Mouse (Mus musculus) hematopoietic stem cell, adult 5-6 weeks (primary cell): Measurements from ENCODE around the gene Hist2h3b. TPM values are rescaled to one million over a fixed set of nuclear protein-coding genes. Genes with fewer than 3 reads are reported as not detected.
A peak's percentile ranks its signal among the peaks of the same experiment; 100 is the strongest.

ENCODE experiments used
- ATAC-seq, 2 experiments: fragments of 125-278 bp in 1 of 2; replicated peaks in 1 of 2; 2 replicates each; pipeline ENCODE4 v1.8.0; 2016 to 2017; ENCODE audit warnings: inconsistent platforms in 2 of 2, mild to moderate bottlenecking in 2 of 2, moderate number of reproducible peaks in 2 of 2, low read depth in 1 of 2, moderate TSS enrichment in 1 of 2; ENCODE audit not compliant: low FRiP score in 2 of 2, poor library complexity in 2 of 2, severe bottlenecking in 2 of 2, insufficient read depth in 1 of 2, low TSS enrichment in 1 of 2
- total RNA-seq: library from RNA; stranded (forward); fragments of 172-1452, 232-1000 nt; gene quantifications from 2 replicates; pipeline ENCODE4 v1.2.3, GENCODE M21; 2017

The Hist2h3b gene
- total RNA-seq, 1 experiment from 2014 or later: 285 TPM

- no peak for ATAC-seq
Measured at GRCm38 (mm10) chr3:96236834-96237334, 31.6 kb upstream of the Hist2h3b start.

- no peak for ATAC-seq
Measured at GRCm38 (mm10) chr3:96237335-96237903, 31.0 kb upstream of the Hist2h3b start.

DNA sequence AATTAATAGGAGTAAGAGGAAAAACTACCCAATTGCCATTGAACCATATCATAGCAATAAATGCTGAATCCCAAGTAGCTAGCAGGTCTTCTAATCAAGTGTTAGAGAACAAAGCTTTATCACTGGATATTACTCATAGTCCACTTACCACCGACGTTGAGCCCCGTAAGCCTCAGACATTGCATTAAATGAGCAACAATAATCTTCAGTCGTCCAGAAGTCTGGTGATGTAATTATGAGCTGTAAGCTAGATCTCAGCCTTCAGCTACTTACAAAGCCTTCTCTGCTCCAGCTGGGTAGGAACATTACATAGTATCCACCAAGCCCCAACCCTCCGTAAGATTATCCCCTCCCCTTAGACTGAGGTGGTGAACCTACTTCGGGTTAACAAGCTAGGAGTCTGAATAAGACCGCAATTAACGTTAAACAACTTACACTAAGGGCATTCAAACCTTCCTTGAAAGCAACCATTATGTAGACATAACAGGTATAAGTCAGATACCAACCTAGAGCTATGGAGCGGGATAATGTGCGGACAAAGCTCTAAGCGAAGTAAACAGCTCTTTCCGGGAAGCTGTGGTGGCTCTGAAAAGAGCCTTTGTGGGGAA lies 30.4 kb upstream of the Hist2h3b start:
- ATAC-seq: no peak

GRCm38 (mm10) chr3:96238954-96239793 lies 29.3 kb upstream of the Hist2h3b start, which contains the start of gene Hist2h3c2:
Gene Hist2h3c2, minus strand, starts transcription at chr3:96239127.
- peak; percentile 74 to 80 for ATAC-seq

- ATAC-seq: peak; percentile 80 to 81
Measured at GRCm38 (mm10) chr3:96239949-96240798, 28.3 kb upstream of the Hist2h3b start, which contains the start of gene Hist2h2aa2. Gene Hist2h2aa2, minus strand, starts transcription at chr3:96240276.

DNA sequence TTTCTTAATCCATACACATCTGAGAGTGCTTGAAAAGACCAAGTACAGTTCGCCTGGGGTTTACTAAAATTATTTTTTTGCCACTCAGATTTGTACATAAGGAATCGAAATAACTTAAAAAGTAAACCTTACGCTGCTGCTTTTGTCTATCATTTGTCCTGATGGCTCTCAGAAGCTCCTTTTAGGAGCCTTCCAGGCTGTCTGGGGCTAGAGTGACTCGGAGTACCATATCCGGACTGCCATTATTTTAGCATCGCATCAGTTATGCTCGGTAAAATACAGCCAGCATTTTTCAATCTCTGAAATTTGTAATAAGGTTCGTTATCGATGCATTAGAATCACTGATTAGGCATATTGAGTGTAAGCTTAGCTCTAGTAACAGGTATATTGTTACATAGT lies 27.7 kb upstream of the Hist2h3b start:
- ATAC-seq: no peak

GRCm38 (mm10) chr3:96243921-96244572 lies 24.4 kb upstream of the Hist2h3b start:
- ATAC-seq: no peak

GRCm38 (mm10) chr3:96245003-96245886 lies 23.2 kb upstream of the Hist2h3b start, which contains the start of gene Hist2h2aa1:
Gene Hist2h2aa1, plus strand, starts transcription at chr3:96245497.
- ATAC-seq: peak; percentile 81 to 82

DNA sequence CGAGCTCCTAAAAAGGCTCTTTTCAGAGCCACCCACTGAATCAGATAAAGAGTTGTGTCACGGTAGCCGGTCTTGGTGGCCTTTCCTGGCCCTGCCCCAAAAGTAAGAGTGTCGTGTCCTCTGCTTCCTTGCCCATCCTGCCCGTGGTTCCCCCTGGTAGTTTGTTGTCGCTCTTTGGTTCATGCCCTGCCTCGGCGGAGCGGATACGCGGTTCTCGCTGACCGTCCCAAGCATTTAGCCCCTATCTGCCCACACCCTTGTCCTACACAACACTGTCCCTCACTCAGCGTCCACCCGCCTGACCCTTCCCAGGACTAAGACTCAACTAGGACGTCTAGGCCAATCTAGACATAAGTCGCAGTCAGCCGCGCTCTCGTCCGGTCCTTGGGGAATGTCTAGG lies 22.4 kb upstream of the Hist2h3b start:
- peak; percentile 18 to 33 for ATAC-seq

- ATAC-seq: peak; percentile 74 to 77
Measured at GRCm38 (mm10) chr3:96246427-96246856, 22.0 kb upstream of the Hist2h3b start, which contains the start of gene Hist2h3c1. Gene Hist2h3c1, plus strand, starts transcription at chr3:96246685.

- ATAC-seq: no peak
Measured at GRCm38 (mm10) chr3:96247356-96248140, 20.9 kb upstream of the Hist2h3b start.

DNA sequence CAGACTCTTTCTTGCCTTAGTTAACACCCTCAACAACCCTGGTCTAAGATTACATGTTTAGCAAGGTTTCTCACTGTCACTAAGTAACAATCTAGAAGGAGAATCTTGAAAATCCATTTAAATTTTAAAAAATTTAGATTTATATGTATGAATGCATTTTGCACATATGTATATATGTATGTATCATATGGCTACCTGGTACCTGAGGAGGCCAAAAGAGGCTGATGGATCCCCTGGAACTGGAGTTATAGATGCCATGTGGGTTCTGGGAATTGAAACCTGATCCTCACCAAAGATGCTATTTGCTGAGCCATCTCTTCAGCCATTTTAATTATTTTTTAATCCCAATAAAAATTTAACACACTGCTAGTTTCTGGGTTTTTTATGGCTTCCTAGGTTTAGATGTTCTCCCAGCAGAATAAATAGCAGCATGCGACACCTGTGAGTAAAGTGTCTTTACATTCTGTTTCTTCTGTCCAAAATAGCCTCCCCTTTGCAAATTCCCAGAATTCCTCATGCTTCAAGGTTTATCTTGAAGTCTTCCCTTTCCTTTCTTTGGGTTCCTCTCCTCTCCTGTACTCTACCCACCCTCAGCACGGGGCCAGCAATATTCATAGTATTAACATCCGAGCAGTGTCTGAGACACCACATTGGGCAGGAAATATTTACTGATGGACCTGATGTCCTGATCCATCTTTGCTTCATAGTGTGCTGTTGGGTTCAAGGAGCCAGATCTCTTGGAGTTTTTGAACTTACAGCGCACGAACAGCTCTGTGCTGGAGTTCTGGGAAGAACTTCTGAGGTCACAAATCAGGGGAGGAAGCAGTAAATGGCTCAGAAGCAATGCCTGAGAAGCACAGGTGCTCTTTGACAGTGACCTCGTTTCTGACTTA lies 20.1 kb upstream of the Hist2h3b start:
- no peak for ATAC-seq

GRCm38 (mm10) chr3:96249034-96249345 lies 19.5 kb upstream of the Hist2h3b start:
- no peak for ATAC-seq

DNA sequence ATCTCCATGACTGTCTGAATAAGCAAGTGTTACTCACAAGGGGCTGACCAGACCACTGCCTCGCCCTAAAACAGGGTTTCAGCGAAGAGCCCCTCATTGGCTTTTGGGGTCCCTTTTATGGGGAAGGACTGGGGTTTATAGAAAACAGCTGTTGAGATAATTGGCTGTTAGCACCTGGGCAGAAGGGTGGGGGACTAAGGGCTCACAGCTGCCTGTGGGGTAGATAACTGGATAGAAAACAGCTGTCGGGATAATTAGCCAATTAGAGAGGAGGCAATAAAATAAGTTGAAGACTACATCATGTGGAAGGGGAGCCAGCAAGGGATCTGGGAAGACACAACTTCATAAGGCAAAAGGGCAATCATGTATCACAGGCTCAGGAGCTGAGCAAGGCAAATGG lies 17.6 kb upstream of the Hist2h3b start:
- no peak for ATAC-seq
